Mouse (Mus musculus): Measurements from ENCODE around the gene Hhex. TPM values are rescaled to one million over a fixed set of nuclear protein-coding genes. Genes with fewer than 3 reads are reported as not detected.

Hhex gene
- total RNA-seq, 1 experiment, result 2.1 TPM

DNA sequence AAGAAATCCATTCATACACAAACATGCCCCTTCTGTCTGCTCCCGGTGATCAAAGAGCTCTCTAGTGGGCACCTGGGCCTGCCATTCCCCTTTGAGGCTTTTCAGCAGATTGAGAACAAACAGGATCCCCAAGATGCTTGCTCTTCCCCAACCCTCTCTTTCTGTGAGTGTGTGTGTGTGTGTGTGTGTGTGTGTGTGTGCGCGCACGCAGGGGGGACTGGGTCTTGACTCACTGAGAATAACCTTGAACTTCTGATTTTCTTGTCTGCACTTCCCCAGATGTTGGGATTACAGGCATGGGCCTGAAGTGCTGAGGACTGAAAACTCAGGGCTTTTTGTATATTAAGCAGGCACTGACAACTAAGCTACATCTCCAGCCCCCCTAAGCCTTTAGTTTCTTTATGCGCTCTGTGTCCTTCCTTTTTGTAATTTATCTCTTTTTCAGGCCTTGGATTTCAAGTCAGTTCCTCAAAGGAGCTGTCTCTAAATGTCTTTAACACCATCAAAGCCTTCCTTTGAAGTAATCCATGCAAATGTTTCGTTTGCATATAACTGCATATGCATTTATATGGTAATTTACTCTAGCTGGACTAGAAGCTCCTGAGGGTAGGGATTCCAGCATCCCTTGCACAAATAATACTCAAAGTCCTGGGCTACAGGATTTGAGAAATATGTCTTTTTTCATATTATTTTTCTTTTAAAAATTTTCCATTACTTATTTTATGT lies 34.4 kb downstream of the Hhex start:
- no peaks in the 10 kb centered on the region for H3K9me3 ChIP-seq (ENCODE audit: control insufficient read depth, insufficient read depth, low read depth, low read length)
- H3K4me1 ChIP-seq (ENCODE audit: control insufficient read depth in 2 of 2, insufficient read depth in 2 of 2, low read length in 2 of 2, poor library complexity in 1 of 2), result peaks cover 2 to 3% of the 10 kb centered on the region in 2 experiments; a peak in 3 of 4 replicates
- H3K9ac ChIP-seq (ENCODE audit: insufficient read depth, low read depth, low read length, poor library complexity, severe bottlenecking), result no peak overlapping the region
- H3K4me3 ChIP-seq (ENCODE audit: insufficient read depth in 1 of 2, low read depth in 1 of 2, low read length in 2 of 2, poor library complexity in 1 of 2, severe bottlenecking in 1 of 2), result no peak overlapping the region
- no peak overlapping the region for H3K27ac ChIP-seq (ENCODE audit: insufficient read depth, low read depth, low read length, poor library complexity, severe bottlenecking)
- no peaks in the 10 kb centered on the region for H3K36me3 ChIP-seq (ENCODE audit: control insufficient read depth, insufficient read depth, low read length, poor library complexity, severe bottlenecking)
- DNase-seq (ENCODE audit: low read depth, low spot score), result peak; percentile 6
- no peak for TF ChIP-seq CHD2 (IDR thresholded peaks at IDR 0.05; ENCODE audit: low read depth, low read length)
- no peak for TF ChIP-seq ZC3H11A (IDR thresholded peaks at IDR 0.05; ENCODE audit: borderline replicate concordance, low read depth, low read length)
- TF ChIP-seq ZNF384 (IDR thresholded peaks at IDR 0.05; ENCODE audit: low read depth, low read length), result no peak
- TF ChIP-seq HCFC1 (IDR thresholded peaks at IDR 0.05; ENCODE audit: borderline replicate concordance, insufficient read depth, low read length), result no peak
- in situ Hi-C loops (cut with MboI; ENCODE audit: low sequenced_read_pairs in 2 of 2, unreplicated experiment in 2 of 2), result no loop called here

DNA sequence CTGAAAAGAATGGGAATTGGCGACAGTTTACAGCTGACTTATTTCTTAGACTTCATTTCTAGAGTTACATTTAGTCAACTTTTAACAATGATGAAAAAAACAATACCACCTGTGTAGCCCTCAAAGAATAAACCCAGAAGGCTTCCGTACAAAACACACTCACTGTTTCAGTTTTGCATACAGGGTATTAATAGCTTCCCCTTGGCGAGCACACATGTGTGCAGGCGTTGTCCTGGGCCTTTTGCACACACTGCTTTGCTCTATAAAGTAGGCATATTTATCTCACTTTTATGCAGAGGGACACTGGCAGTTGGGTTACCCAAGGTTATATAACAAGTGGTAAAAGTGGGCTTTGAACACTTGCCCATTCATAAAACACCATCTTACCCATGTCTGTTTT lies 37.1 kb downstream of the Hhex start:
- Histone ChIP-seq H3K4me3 (ENCODE audit: insufficient read depth in 1 of 2, low read depth in 1 of 2, low read length in 2 of 2, poor library complexity in 1 of 2, severe bottlenecking in 1 of 2) (no peak overlapping the region), H3K9ac (ENCODE audit: insufficient read depth, low read depth, low read length, poor library complexity, severe bottlenecking) (no peak overlapping the region), H3K27ac (ENCODE audit: insufficient read depth, low read depth, low read length, poor library complexity, severe bottlenecking) (no peak overlapping the region), H3K9me3 (ENCODE audit: control insufficient read depth, insufficient read depth, low read depth, low read length) (no peaks in the 10 kb centered on the region), H3K4me1 (ENCODE audit: control insufficient read depth in 2 of 2, insufficient read depth in 2 of 2, low read length in 2 of 2, poor library complexity in 1 of 2) (peaks cover 2 to 5% of the 10 kb centered on the region in 2 experiments; a peak in 3 of 4 replicates), H3K36me3 (ENCODE audit: control insufficient read depth, insufficient read depth, low read length, poor library complexity, severe bottlenecking) (no peaks in the 10 kb centered on the region)
- no peak for TF ChIP-seq HCFC1 (IDR thresholded peaks at IDR 0.05; ENCODE audit: borderline replicate concordance, insufficient read depth, low read length)
- TF ChIP-seq ZNF384 (IDR thresholded peaks at IDR 0.05; ENCODE audit: low read depth, low read length), result no peak
- TF ChIP-seq ZC3H11A (IDR thresholded peaks at IDR 0.05; ENCODE audit: borderline replicate concordance, low read depth, low read length), result no peak
- no peak for TF ChIP-seq MAFK (IDR thresholded peaks at IDR 0.05; ENCODE audit: insufficient read depth, low read depth, low read length)
- TF ChIP-seq CHD2 (IDR thresholded peaks at IDR 0.05; ENCODE audit: low read depth, low read length), result no peak
- no peak for DNase-seq (ENCODE audit: low read depth, low spot score)
- in situ Hi-C loops (cut with MboI; ENCODE audit: low sequenced_read_pairs in 2 of 2, unreplicated experiment in 2 of 2), result no loop called here

DNA sequence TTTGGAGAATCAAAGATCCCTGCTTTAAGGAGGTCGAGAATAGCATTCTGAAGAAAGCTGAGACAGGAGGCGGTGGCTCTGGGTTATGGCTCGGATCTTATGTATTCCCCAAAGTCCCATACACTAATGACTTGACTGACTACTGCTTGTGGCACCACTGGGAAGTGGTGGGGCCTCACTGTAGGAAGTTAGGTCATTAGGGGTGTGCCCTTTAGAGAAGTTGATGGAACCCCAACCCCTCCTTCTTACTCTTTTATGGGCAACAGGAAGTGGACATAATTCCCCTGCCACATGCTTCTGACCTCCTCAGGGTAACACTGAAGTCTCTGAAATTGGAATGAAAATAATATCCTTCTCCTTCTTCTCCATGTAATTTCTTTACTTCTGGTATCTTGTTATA lies 38.0 kb downstream of the Hhex start:
- H3K4me3 ChIP-seq (ENCODE audit: insufficient read depth in 1 of 2, low read depth in 1 of 2, low read length in 2 of 2, poor library complexity in 1 of 2, severe bottlenecking in 1 of 2), result no peak overlapping the region

DNA sequence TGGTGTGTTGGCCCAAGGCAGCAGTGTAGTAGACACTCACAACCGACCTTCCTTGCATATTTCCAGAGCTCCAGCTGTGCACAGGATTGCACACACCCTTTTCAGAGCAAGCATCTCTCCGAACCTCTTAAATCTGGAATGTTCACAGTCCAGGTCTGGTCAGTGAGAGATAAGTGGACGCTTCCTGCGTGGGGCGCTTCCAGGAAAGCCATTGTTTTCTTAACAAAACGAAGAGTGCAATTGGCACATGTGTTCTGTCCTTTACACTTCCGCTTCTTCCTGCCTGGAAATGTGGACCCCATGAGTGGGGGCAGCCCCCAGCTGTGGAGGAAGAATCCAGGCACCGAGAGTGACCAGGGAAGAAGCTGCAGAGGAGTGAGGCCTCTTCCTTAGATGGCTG lies 47.1 kb downstream of the Hhex start:
- no peaks in the 10 kb centered on the region for H3K36me3 ChIP-seq (ENCODE audit: control insufficient read depth, insufficient read depth, low read length, poor library complexity, severe bottlenecking)
- DNase-seq (ENCODE audit: low read depth, low spot score), result no peak
- no peak for TF ChIP-seq HCFC1 (IDR thresholded peaks at IDR 0.05; ENCODE audit: borderline replicate concordance, insufficient read depth, low read length)
- no peak for TF ChIP-seq CHD2 (IDR thresholded peaks at IDR 0.05; ENCODE audit: low read depth, low read length)
- no peak for TF ChIP-seq ZNF384 (IDR thresholded peaks at IDR 0.05; ENCODE audit: low read depth, low read length)
- no peak for TF ChIP-seq ZC3H11A (IDR thresholded peaks at IDR 0.05; ENCODE audit: borderline replicate concordance, low read depth, low read length)
- TF ChIP-seq MAFK (IDR thresholded peaks at IDR 0.05; ENCODE audit: insufficient read depth, low read depth, low read length), result no peak
- 0 out of 4 replicates have a peak, but pooled peaks cover 0 to 2% of the 10 kb centered on the region in 2 experiments for H3K4me1 ChIP-seq (ENCODE audit: control insufficient read depth in 2 of 2, insufficient read depth in 2 of 2, low read length in 2 of 2, poor library complexity in 1 of 2)
- no peak overlapping the region for H3K27ac ChIP-seq (ENCODE audit: insufficient read depth, low read depth, low read length, poor library complexity, severe bottlenecking)
- H3K4me3 ChIP-seq (ENCODE audit: insufficient read depth in 1 of 2, low read depth in 1 of 2, low read length in 2 of 2, poor library complexity in 1 of 2, severe bottlenecking in 1 of 2), result no peak overlapping the region
- H3K9ac ChIP-seq (ENCODE audit: insufficient read depth, low read depth, low read length, poor library complexity, severe bottlenecking), result no peak overlapping the region
- in situ Hi-C loops (cut with MboI; ENCODE audit: low sequenced_read_pairs in 2 of 2, unreplicated experiment in 2 of 2), result no loop called here
- no peaks in the 10 kb centered on the region for H3K9me3 ChIP-seq (ENCODE audit: control insufficient read depth, insufficient read depth, low read depth, low read length)

More for the DNA sequence above, 38.0 kb downstream of the Hhex start:
- no peak for TF ChIP-seq HCFC1 (IDR thresholded peaks at IDR 0.05; ENCODE audit: borderline replicate concordance, insufficient read depth, low read length)
- no peak for TF ChIP-seq MAFK (IDR thresholded peaks at IDR 0.05; ENCODE audit: insufficient read depth, low read depth, low read length)
- no peak for TF ChIP-seq CHD2 (IDR thresholded peaks at IDR 0.05; ENCODE audit: low read depth, low read length)
- TF ChIP-seq ZC3H11A (IDR thresholded peaks at IDR 0.05; ENCODE audit: borderline replicate concordance, low read depth, low read length), result no peak
- no peak for TF ChIP-seq ZNF384 (IDR thresholded peaks at IDR 0.05; ENCODE audit: low read depth, low read length)
- peaks cover 2 to 5% of the 10 kb centered on the region in 2 experiments; a peak in 3 of 4 replicates for H3K4me1 ChIP-seq (ENCODE audit: control insufficient read depth in 2 of 2, insufficient read depth in 2 of 2, low read length in 2 of 2, poor library complexity in 1 of 2)
- H3K9me3 ChIP-seq (ENCODE audit: control insufficient read depth, insufficient read depth, low read depth, low read length), result no peaks in the 10 kb centered on the region
- H3K36me3 ChIP-seq (ENCODE audit: control insufficient read depth, insufficient read depth, low read length, poor library complexity, severe bottlenecking), result no peaks in the 10 kb centered on the region
- no peak for DNase-seq (ENCODE audit: low read depth, low spot score)
- in situ Hi-C loops (cut with MboI; ENCODE audit: low sequenced_read_pairs in 2 of 2, unreplicated experiment in 2 of 2), result no loop called here
- no peak overlapping the region for H3K9ac ChIP-seq (ENCODE audit: insufficient read depth, low read depth, low read length, poor library complexity, severe bottlenecking)
- H3K27ac ChIP-seq (ENCODE audit: insufficient read depth, low read depth, low read length, poor library complexity, severe bottlenecking), result no peak overlapping the region

All from ES-E14 (cell line).